Mouse (Mus musculus) bone marrow, adult 2 months (tissue): ENCODE results near the gene Gm10260. TPM values are rescaled to one million over a fixed set of nuclear protein-coding genes. Genes with fewer than 3 reads are reported as not detected.

ENCODE experiments used
- H3K27ac ChIP-seq: fragments of 200-500 bp; 2 replicates; pipeline ENCODE4 v1.5.1; 2012; ENCODE audit warnings: low read depth, mild to moderate bottlenecking, control low read depth, inconsistent platforms, low read length; ENCODE audit not compliant: control insufficient read depth, poor library complexity, insufficient read depth
- H3K4me1 ChIP-seq: fragments of 200-500 bp; 2 replicates; pipeline ENCODE4 v1.6.1; 2011; ENCODE audit warnings: low read length; ENCODE audit not compliant: control insufficient read depth, insufficient read depth
- H3K4me3 ChIP-seq: fragments of 200-500 bp; replicated peaks from 2 replicates; pipeline ENCODE3; 2011; ENCODE audit warnings: mild to moderate bottlenecking, low read depth, low read length, control low read depth; ENCODE audit not compliant: control insufficient read depth
- CTCF ChIP-seq: fragments of 200-500 bp; IDR thresholded peaks from 2 replicates; pipeline ENCODE4 v1.5.1; 2011; ENCODE audit warnings: low read length, control low read depth; ENCODE audit not compliant: control insufficient read depth, insufficient read depth
- POLR2A ChIP-seq: fragments of 200-500 bp; IDR thresholded peaks from 2 replicates; pipeline ENCODE4 v1.6.1; 2011; ENCODE audit warnings: low read depth, mild to moderate bottlenecking, control low read depth, low read length, borderline replicate concordance; ENCODE audit not compliant: control insufficient read depth
- WGBS: fragments of 180-500 bp; shearing (Covaris S2); methylation state at CpG from one replicate; pipeline ENCODE4 v1.1.7; 2018; 5-methylcytosine and 5-hydroxymethylcytosine counted together
- polyA plus RNA-seq: library from polyadenylated mRNA; stranded (reverse); fragments of >200 nt; gene quantifications from 2 replicates; pipeline ENCODE4 v1.2.4, GENCODE M21; 2011; ENCODE audit warnings: low replicate concordance; ENCODE audit not compliant: missing spikeins, insufficient read depth, insufficient read length

Gene Gm10260
- polyA plus RNA-seq, 1 experiment = 33.2 TPM

- 51% methylated on average over 2 of the region's 2 CpGs for WGBS
- Histone ChIP-seq H3K27ac (peak overlapping the region; percentile 65), H3K4me3 (no peak overlapping the region), H3K4me1 (peaks cover 2% of the 10 kb centered on the region; the same call in 1 of the 2 replicates)
- TF ChIP-seq CTCF (no peak), POLR2A (no peak)
Measured at GRCm38 (mm10) chr13:97744036-97744435, 16.4 kb downstream of the Gm10260 start.

GRCm38 (mm10) chr13:97743229-97743988, 17.0 kb downstream of the Gm10260 start:
- peak overlapping the region; percentile 65 for H3K27ac ChIP-seq
- 52% methylated on average over 3 of the region's 3 CpGs for WGBS
- H3K4me1 ChIP-seq = peaks cover 2% of the 10 kb centered on the region; the same call in 1 of the 2 replicates
- TF ChIP-seq POLR2A (no peak), CTCF (no peak)
- H3K4me3 ChIP-seq = no peak overlapping the region

GRCm38 (mm10) chr13:97735931-97736330, 24.5 kb downstream of the Gm10260 start:
- TF ChIP-seq CTCF (no peak), POLR2A (no peak)
- WGBS = 73% methylated on average over 6 of the region's 6 CpGs
- H3K4me1 ChIP-seq = no peaks in the 10 kb centered on the region
- H3K27ac ChIP-seq = no peak overlapping the region
- H3K4me3 ChIP-seq = no peak overlapping the region

DNA sequence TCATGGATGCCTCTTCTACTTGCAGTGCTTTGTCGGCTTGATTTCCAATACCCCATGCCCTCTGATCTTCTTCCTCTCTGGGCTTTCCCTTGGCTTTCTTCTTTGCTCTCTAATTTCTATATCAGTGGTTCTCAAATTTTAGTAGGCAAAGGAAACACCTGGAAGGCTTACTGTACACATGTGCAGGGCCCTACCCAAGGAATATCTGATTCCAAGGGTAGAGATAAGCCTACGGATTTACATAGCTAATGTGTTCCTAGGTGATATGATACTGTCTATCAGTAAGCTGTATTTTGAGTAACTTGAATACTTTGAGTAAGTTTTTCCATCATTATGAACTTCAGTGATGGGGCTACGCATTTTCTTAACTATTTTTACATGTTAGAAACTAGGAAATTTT, 25.7 kb downstream of the Gm10260 start:
- H3K27ac ChIP-seq = no peak overlapping the region
- H3K4me1 ChIP-seq = no peaks in the 10 kb centered on the region
- WGBS = 76% methylated on average over 3 of the region's 3 CpGs
- no peak overlapping the region for H3K4me3 ChIP-seq
- TF ChIP-seq POLR2A (no peak), CTCF (no peak)

DNA sequence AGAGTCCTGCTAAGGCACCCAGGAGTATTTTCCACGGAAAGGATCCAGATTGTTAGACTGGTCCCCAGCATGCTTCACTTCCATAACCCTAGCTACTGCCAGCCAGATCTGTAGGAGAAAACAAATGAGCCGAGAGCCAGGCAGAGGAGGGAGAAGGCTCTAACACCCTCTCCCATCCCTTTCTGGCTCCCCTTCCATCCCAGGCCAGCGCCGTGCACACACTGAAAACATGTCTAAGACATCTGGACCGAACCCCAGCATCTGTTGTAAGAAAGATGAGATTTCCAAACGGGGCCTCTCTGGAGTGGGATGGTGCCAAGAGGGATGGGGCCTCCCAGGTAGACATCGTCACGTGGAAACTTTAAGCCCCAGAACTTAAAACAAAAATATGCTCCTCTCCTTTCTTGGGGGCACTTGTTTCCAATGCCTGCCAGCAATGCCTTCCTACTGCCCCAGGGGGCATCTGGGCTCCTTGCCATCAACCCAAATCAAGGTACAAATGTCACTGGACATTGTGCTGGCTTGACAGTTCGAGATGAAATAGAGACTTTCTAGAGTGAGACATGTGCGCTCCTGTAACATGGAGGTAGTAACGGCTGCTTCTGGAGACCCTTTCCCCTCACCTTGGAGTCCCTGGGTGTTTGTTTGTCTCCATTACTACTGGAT, 35.1 kb downstream of the Gm10260 start:
- 80% methylated on average over 11 of the region's 11 CpGs for WGBS
- Histone ChIP-seq H3K27ac (no peak overlapping the region), H3K4me3 (no peak overlapping the region), H3K4me1 (no peaks in the 10 kb centered on the region)
- no peak for TF ChIP-seq POLR2A
- no peak for TF ChIP-seq CTCF

DNA sequence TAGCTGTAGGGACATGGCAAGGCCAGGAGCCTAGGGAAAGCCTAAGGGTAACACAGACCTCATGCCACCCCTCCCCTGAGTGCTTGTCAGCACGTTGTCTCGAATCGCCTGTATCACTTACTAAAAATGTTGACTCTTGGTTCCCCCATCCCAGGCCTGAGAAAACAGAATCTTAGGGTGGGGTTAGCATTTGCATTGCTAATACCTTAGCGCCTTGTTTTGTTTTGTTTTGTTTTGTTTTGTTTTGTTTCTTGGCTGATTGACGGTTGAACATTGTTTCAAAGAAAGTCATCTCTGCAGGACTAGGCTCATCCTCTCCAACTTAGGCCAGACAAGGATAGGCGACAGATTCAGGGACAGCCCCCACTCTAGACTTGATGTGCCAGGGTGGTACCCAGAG, 35.9 kb downstream of the Gm10260 start:
- H3K4me3 ChIP-seq = no peak overlapping the region
- TF ChIP-seq CTCF = no peak
- no peak for TF ChIP-seq POLR2A
- H3K27ac ChIP-seq = no peak overlapping the region
- 79% methylated on average over 6 of the region's 6 CpGs for WGBS
- no peaks in the 10 kb centered on the region for H3K4me1 ChIP-seq

DNA sequence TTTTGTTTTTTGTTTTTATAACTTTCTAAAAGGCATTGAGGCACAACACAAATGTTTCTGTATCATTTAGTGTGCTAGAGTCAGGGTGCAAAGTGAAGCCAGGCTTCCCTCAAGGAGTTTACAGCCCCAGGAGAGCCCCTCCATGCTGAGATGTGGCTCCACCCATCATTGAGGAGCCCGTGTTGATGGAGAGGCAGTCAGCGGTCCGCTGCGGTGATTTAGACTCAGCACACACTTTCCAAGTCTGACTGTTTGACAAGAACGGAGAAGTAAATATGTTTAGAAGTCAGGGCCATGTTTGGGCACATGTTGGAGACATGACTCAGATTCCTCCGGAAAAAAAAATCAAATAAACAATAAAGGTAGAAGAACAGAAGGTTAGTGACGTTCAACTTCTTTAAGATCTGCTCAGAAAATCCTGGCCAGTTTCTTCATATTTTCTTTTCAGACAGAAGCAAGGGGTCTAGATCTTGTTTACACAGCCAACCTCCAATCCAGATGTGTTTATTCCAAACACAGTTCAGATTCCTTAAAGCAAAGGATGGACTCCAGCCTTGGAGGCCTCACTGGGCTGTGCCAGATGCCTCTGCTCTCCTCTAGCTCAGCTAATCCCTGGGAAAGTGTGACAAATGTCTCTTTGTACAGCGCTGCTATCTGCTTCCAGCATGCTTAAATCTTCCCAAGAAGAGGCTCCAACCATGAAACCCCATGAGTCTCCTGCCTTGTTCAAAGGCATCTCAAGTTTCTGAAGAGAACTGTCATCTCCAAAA, 47.7 kb downstream of the Gm10260 start:
- WGBS = 85% methylated on average over 8 of the region's 8 CpGs
- Histone ChIP-seq H3K4me3 (no peak overlapping the region), H3K27ac (no peak overlapping the region), H3K4me1 (no peaks in the 10 kb centered on the region)
- TF ChIP-seq POLR2A = no peak
- no peak for TF ChIP-seq CTCF

- no peak overlapping the region for H3K4me3 ChIP-seq
- 79% methylated on average over 2 of the region's 2 CpGs for WGBS
- no peaks in the 10 kb centered on the region for H3K4me1 ChIP-seq
- H3K27ac ChIP-seq = no peak overlapping the region
- TF ChIP-seq CTCF (no peak), POLR2A (no peak)
Measured at GRCm38 (mm10) chr13:97711510-97711909, 48.9 kb downstream of the Gm10260 start.
